Mouse (Mus musculus) right cerebral cortex, postnatal 10 days (tissue): Measurements from ENCODE around the gene Plppr2.

Source experiments
- DNase-seq, 2 experiments: peaks; one replicate each; pipeline ENCODE4 v3.0.0; 2021; ENCODE audit warnings: low spot score in 2 of 2

Plppr2 gene

DNA sequence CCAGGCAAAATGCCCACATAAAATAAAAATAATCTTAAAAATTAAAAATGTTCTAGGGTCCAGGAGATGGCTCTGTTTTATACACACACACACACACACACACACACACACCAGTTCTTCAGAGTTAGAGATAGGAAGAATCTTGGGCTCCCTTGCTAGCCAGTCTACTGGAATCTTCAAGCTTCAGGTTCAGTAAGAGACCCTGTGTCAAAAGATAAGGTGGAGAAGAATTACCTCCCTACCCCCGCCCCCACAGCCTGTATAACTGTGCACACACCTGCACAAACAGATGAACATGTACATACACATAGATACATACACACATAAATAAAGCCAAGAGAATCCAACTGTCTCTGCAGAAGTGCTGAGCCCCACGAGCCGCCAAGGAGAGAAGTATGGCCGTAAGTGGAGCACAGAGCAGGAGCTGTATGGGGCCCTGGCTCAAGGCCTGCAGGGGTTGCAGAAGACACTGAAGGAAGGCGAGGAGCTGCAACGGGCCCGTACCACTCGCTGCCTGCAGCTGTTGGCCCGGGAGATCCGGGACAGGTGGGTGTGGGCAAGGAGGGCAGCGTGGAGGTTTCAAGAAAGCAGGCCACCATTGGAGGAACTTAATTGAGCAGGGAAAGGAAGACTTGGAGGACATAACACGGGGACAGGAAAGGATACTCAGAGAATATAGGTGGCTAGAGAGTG, 4.2 kb upstream of the Plppr2 start:
- DNase-seq = no peak

DNA sequence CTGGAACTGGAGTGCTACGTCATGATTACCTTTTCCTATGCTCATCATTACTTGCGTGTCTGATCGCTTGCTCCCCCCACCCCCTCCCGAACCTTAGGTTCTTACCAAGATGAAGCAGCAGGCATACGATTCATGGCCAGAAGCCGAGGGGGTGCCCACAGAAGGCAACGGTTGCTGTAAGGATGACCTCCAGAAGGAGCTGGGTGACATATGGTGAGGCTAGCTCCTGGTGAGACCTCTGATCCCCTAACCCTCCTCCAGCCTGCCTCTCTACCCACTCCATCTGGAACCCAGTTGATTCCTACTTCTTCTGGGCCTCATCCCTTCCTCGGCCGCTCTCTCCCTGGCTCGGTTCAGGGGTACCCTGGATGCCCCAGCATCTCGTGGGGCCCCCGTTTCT, 2.8 kb upstream of the Plppr2 start:
- DNase-seq = no peak

DNA sequence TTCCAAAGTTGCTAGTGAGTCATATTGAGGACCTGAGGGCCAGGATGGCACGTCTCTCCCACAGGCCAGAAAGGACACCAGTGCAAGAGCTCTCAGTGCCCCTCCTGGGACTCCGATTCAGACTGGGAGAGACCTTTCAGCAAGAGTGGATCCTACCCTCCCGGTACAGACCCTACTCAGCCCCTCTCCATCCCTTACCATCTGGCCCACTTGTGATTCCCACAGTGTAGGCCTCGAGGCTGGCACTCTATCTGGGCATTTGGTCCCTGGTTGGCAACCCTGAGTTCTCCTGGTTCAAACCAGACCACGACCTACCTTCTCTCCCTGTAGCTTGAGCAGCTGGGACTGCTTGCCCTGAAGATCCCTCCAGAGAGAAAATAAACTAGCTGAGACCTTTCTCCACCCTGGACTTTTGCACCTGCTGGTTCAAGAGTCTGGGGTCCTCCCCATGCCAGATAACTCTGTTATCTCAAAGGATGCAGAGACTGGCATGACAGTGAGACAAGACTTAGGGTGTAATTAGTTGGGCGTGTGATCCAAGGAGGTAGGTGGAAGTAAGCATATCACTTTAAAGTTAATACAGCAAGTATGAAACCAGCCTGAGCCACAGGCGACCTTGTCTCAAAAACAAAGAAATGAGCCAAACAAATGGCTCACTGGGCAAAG, 1.2 kb upstream of the Plppr2 start:
- no peak for DNase-seq

DNA sequence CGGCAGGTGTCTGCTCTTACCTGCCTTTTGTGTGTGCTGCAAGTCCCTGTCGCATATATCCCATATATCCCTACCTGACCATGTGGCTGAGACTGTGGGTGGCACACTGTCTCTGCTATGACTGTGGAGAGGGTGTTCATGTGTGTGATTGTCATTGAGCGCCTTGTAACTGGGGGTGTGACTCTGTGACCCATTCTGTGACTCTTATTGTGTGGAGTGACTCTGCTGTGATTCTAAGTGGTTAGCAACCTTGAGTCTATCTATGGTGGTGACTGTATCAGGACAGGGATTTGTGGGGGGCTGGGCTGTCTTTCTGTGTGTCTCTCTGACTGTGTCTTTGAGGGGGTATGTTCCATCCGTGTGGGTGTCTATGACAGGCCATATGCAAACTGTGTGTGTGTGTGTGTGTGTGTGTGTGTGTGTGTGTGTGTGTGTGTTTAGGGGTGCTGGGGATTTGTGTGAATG, 910 bp downstream of the Plppr2 start:
- DNase-seq = peak in 1 of 2 experiments; percentile 62

DNA sequence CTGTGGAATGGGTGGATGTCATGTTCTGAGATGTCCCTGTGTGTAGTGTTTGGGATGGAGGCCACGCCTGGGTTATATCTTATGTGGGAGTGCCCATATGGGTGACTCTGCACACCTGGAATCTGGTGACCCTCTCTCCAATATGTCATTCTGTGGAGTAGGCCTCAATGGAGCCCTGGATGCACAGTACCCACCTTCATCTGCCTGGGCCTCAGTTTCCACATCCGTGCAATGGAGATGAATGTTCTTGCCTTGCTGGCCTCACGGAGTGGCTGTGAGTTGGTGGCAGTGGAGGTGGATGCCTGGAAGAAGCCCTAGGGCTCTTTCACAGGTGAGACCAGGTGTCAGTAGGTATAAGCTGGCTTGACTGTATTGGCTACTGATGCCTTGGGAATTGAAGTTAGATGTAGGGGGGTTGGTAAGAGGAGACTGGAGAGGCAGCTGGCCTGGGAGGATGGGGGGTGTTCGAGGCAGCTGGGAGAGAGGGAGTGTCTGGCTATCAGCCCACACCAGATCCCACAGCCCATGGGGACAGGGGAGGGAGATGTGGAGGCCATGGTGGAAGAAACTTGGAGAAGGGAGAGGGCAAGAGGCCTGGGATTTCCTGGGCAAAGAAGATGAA, 1.5 kb downstream of the Plppr2 start:
- peak in 1 of 2 experiments; percentile 53 for DNase-seq

DNA sequence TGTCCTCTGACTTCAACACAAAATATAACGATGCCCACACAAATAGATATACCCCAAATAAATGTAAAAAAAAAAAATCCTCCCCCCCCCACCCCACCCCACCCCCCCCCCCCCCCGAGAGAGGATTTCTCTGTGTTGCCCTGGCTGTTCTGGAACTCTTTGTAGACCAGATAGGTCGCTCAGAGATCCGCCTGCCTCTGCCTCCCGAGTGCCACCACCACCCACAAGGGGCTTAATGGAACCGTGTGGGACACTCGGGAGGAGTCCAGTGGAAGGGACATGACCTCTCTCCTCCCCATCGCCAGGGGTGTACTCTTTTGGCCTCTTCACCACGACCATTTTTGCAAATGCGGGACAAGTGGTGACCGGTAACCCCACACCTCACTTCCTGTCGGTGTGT, 6.2 kb downstream of the Plppr2 start:
- no peak for DNase-seq

DNA sequence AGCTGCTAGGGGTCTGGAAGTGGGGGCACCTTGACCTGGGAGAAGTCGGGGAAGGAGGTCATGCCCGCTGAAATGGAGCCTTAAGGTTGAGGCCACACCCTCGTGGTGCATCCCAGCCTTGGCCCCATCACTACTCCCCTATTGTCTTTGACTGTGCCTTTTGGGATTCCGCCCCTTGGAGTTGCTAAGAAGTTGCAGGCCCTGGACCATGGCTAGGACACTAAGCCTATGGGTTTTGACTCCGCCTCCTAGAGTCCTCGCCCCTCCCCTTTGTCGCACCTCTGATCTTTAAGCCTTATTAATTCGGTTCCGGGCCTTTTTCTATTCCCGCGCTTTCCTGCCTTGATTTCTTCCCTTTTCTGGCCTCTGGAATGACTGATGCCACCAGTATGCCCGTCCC, 6.8 kb downstream of the Plppr2 start:
- no peak for DNase-seq

DNA sequence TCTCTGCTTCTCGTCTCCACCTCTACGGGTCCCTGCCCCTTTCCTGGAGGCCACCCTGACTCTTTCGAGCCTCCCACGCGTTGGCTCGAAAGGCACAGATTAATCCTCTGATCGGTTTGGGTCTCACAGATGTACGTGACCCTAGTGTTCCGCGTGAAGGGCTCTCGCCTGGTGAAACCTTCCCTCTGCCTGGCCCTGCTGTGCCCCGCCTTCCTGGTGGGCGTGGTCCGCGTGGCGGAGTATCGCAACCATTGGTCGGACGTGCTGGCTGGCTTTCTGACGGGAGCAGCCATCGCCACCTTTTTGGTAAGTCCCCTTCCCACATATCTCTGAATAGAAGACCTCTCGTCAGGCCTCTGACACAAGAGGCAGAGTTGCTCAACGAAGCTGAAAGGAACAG, 7.4 kb downstream of the Plppr2 start:
- DNase-seq = peak in 1 of 2 experiments; percentile 36

DNA sequence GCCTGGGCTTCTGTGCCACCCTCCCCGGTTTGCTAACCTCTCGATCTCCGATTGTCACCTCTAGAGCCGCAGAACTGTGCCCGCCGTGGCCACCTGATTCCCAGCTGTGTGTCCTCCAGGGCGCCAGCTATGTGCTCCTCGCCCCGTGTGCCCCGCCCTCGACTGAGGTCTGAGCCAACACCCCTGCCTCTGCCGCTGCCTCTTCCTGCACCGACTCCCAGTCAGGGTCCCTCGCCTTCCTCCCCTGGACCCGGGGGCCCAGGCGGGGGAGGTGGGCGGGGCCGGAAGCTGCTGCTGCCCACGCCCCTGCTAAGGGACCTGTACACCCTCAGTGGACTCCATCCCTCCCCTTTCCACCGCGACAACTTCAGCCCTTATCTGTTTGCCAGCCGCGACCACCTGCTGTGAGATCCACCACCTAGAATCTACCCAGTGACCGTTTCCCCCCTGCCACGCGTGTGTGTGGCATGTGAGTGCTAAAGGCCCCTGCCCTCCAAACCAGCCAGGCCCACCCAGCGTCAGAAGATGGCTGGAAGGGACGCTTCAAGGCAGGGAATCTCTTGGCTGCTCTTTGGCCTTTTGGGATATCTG, 10.8 kb downstream of the Plppr2 start:
- peak in 1 of 2 experiments; percentile 35 for DNase-seq

DNA sequence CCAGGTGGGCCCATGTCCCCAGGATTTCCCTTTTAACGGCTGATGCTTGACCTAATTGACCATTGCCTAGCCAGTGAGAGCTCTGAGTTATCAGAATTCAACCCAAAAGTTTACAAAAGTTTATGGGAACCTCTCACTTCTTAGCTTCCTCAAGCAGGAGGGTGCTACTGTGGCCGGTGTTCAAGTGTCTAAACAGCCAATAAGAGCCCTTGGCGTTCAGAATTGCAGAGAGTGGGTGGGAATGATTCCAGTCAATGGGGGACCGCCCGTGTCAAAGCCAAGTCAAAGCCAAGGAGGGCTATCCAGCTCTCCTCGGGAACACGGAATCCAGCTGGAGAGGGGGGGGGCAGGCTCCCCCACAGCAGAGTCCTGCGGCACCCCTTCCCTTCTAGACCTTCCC, 11.3 kb downstream of the Plppr2 start:
- DNase-seq = no peak

DNA sequence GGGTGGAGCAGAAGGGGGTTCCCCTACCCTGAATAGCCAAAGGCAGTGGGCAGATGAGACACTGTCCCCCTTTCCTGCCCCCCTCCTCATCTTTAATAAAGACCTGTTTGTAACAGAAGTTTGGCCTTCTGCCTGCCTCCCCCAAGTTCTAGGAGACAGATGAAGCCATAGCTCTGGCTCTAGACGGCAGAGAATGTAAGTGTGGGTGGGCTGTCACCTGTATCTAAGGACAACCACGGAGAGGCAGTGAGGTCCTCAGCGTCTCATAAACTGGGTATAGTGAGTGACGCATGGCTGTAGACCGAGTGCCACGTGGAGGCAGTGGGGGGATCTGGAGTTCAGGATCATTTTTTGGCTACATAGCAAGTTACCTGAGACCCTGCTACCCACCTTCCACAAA, 12.0 kb downstream of the Plppr2 start:
- DNase-seq = peak in 1 of 2 experiments; percentile 70

DNA sequence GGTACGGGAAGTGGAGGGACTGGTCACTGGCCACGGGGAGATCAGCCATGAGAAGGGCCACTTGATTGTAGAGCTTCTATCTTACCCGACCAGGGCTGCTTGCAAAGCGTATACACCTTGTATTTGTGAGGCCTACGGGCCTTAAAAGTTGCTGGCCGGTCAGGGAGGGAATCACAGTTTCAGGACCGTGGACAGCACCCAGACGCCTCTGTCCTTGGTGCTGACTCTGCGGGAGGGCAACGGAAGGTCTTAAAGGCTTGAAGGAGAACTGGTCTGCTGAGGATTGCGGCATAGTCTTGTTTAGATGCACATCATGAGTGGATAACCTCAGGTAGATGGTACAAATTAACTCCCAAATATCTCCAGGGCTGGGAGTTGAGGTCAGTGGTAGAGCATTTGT, 13.5 kb downstream of the Plppr2 start:
- peak in 1 of 2 experiments; percentile 42 for DNase-seq

DNA sequence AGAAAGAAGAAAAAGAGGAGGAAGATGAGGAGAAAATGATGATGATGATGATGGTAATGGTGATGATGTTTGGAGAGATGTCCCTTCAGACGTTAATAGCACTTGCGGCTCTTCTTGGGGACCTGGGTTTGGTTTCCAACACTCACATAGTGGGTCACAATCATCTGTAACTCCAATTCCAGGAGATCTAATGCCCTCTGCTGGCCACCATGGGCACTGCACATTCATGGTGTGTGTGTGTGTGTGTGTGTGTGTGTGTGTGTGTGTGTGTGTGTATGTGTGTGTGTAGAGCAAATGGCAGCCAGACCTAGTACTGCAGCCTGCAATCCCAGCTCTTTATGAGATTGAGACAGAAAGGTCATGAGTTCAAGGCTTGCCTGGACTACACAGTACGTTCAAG, 15.1 kb downstream of the Plppr2 start:
- peak in 1 of 2 experiments; percentile 37 for DNase-seq

DNA sequence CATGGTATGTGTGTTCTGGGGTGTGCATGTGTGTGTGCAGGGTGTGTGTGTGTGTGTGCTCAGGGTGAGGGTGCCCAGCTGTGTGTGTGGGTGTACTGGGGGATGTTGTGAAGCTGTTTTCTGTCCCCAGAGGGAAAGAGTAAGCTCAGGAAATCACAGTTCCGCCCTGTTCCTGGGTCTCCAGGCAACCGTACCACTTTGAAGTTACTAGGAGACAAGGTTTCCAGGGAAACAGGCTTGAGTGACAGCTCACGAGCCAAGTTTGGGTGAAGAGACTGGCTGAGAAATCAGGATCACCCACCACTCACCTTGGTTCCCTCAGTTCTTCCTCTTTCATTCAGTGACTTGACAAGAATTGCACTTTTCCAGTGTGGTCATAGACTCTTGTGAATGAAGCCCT, 16.8 kb downstream of the Plppr2 start:
- peak; percentile 83 to 93 for DNase-seq

DNA sequence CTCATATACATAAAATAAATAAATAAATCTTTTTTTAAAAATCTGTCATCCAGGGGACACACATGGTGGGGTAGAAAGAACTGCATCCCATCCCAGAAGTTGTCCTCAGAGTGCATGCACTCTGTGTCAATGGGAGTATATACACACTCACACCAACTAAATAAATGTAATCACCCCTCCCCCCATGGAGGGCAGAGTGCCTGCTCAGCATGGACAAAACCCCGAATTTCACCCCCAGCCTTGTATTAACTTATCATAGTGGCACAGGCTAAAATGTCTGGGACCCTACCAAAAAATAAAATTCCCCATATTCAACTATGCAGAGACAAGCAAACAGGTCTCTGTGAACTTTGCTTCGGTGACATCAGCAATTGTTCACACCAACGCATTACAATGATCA, 17.8 kb downstream of the Plppr2 start:
- DNase-seq = no peak

DNA sequence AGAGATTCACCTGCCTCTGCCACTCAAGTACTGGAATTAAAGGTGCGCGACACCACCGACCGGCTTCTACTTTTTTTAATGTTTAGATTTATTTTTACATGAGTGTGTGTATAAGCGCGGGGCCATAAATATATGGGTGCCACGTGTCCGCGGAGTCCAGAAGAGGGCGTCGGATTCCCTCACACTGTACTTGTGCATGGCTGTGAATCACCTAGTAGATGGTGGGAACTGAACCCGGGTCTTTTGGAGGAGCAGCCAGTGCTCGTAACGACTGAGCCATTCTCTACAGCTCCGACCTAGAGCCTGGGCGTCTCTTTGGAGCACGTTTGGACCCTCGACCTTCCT, 18.4 kb downstream of the Plppr2 start:
- DNase-seq = no peak

DNA sequence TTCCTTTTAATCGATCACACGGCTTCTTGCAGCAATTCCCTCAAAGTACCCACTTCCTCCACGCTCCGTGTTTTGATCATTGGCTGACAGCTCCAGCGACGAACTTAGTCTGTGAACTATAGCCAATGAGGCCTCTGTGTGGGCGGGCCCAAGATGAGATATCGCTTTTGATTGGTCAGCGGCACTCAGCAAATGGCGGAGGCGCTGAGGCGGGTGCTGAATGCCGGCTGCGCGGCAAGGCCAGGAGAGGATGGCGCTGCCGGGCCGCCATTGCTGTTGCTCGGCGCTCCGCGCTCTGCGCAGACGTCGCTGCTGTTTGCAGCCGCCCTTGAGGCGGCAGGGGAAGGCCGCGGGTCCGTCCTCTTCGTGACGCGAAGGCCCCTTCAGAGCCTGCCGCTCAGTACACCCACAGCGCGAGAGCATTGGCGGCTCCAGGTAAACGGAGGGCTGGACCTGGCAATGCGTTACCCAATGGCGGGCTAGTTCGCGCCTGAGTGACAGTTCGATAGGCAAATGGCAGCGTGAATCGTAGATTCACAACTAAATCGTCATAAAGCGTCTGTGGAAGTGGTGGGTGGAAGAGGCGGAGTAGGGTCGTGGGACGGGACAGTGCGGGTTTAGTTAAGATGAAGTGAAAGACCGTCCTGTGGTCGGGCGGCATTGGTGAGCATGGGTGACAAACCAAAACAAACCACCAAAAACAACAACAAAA, 18.9 kb downstream of the Plppr2 start, which contains the start of gene Swsap1:
Swsap1 (plus strand) TSS at position 186 of the 712 bp plus-strand sequence.
- DNase-seq = peak; percentile 99

DNA sequence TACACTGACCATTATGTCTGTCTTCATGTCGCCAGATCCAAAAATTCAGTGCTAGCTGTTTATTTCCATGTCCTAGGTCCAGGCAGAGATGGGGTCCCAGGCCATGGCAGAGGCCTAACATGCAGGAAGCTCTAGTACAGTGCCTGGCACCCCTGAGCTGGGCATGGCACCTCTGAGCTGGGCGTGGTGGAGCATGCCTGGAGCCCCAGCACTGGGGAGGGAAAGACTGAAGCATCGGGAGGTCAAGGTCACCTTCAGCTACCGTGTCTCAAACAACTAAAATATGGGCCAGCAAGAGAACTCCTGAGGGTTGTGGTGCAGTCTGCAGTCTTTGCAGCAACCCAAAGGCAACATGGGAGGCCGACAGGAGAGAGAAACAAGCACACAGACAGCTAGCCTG, 21.5 kb downstream of the Plppr2 start:
- no peak for DNase-seq

DNA sequence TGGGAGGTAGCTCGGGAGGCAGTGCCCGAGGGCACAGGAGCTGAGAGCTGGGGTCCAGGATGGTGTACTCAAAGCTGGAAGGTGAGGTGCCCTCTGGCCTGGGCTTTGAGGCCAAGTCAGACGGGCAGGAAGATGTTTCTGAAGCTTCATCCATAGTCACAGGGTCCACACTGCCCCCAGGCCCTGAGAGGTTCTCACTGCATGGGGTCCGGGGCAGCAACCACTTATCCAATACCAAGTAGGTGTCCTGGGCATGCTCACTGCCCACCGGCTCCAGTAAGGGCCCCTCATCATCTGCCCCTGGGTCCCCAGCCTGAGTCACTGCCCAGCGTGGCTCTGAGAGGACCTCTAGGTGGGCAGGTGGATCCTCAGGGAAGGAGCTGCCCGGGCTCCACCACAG, 22.4 kb downstream of the Plppr2 start:
- DNase-seq = no peak

DNA sequence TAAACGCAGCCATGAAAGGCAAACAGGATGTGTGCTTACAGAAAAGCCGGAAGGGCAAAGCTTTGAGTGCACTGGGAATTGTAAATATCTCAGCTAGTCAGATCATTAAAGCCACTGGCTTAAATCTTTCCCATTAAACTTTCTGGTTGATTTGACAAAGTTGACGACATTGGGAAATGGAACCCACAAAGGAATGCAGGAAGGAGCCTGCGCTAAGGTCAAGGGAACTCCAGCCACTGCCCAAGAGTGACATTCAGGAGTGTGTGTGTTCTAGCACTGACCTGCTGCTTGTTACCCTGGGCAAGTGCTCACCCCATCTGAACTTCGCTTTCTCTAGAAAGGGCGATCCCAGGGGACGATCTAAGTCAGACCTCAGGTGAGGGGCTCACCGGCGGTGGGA, 23.3 kb downstream of the Plppr2 start:
- no peak for DNase-seq

DNA sequence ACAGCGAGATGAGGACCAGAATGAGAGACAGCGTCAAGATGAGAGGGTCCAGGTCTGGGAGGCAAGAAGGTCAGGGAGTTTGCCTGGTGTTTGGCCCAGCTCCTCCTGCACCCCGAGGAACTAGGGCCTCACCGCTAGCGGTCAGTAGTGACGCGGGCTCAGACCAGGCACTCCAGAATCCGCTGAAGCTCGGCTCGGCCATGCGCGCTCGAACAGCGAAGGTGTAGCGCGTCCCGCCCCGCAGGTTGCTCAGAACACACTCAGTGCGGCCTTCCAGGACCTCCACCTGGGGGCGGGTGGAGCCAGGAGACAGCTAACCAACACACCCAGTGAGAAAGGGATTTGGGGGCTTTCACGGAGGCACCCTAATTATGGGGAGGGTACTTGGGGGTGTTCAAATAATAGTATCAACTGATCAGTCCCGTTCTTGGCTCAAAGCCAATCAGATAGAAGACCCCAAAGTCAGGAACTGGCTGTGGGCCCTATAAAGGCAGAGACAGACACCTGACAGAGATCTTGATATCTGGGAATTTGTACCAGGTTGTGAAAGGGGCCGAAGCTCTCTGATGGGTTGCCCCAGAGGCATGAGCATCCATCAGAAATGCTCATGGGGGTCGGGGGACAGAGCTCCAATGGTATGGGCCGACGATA, 23.9 kb downstream of the Plppr2 start:
- DNase-seq = no peak
